Mouse (Mus musculus) urinary bladder, postnatal 25 days (tissue): Measurements from ENCODE around the gene Fam151a.
"Not testable (repeated sequence)": the region's sequence is repeated elsewhere in the genome, so short reads cannot be mapped to it uniquely, and the experiment has no call there.

Source experiments
- DNase-seq: peaks from one replicate; pipeline ENCODE4 v3.0.0; 2022; ENCODE audit warnings: low spot score

The Fam151a gene

GRCm38 (mm10) chr4:106776998-106777397 is 43.3 kb downstream of the Fam151a start:
- no peak for DNase-seq

- peak; percentile 81 for DNase-seq
Measured at GRCm38 (mm10) chr4:106778116-106778788, 44.6 kb downstream of the Fam151a start.

- DNase-seq: no peak
Measured at GRCm38 (mm10) chr4:106780045-106780444, 46.4 kb downstream of the Fam151a start.

- no peak for DNase-seq
Measured at GRCm38 (mm10) chr4:106783137-106783536, 49.4 kb downstream of the Fam151a start.

GRCm38 (mm10) chr4:106784806-106785205 is 51.1 kb downstream of the Fam151a start:
- no peak for DNase-seq

GRCm38 (mm10) chr4:106785345-106785744 is 51.7 kb downstream of the Fam151a start:
- no peak for DNase-seq

GRCm38 (mm10) chr4:106785753-106786540 is 52.3 kb downstream of the Fam151a start:
- no peak for DNase-seq

- peak; percentile 44 for DNase-seq
Measured at GRCm38 (mm10) chr4:106787830-106788229, 54.1 kb downstream of the Fam151a start.

- no peak for DNase-seq
Measured at GRCm38 (mm10) chr4:106788627-106789026, 54.9 kb downstream of the Fam151a start.

GRCm38 (mm10) chr4:106789705-106790104 is 56.0 kb downstream of the Fam151a start:
- DNase-seq: no peak

GRCm38 (mm10) chr4:106790218-106790617 is 56.5 kb downstream of the Fam151a start:
- DNase-seq: not testable (repeated sequence)

GRCm38 (mm10) chr4:106790938-106791337 is 57.2 kb downstream of the Fam151a start:
- no peak for DNase-seq

GRCm38 (mm10) chr4:106792276-106792675 is 58.6 kb downstream of the Fam151a start:
- no peak for DNase-seq

- not testable (repeated sequence) for DNase-seq
Measured at GRCm38 (mm10) chr4:106793826-106794225, 60.1 kb downstream of the Fam151a start.

GRCm38 (mm10) chr4:106794247-106794646 is 60.6 kb downstream of the Fam151a start:
- DNase-seq: no peak

GRCm38 (mm10) chr4:106795289-106795688 is 61.6 kb downstream of the Fam151a start:
- no peak for DNase-seq
